Mouse (Mus musculus) thymus, adult 2 months (tissue): ENCODE results near the gene Actl6a. TPM values are rescaled to one million over a fixed set of nuclear protein-coding genes. Genes with fewer than 3 reads are reported as not detected.

Source experiments
- DNase-seq: peaks from one replicate; pipeline ENCODE4 v3.0.0; 2021
- H3K27ac ChIP-seq: fragments of 200-500 bp; 2 replicates; pipeline ENCODE4 v1.5.1; 2012; ENCODE audit warnings: low read length, control low read depth; ENCODE audit not compliant: control insufficient read depth, insufficient read depth
- H3K27me3 ChIP-seq: fragments of 200-500 bp; 2 replicates; pipeline ENCODE4 v1.6.1; 2012; ENCODE audit warnings: mild to moderate bottlenecking, low read length, moderate library complexity, mixed read lengths; ENCODE audit not compliant: control insufficient read depth, insufficient read depth
- H3K36me3 ChIP-seq: fragments of 200-500 bp; 2 replicates; pipeline ENCODE4 v1.6.1; 2012; ENCODE audit warnings: mild to moderate bottlenecking, low read length, moderate library complexity; ENCODE audit not compliant: control insufficient read depth, insufficient read depth
- H3K4me1 ChIP-seq: fragments of 200-500 bp; replicated peaks from 2 replicates; pipeline ENCODE4 v1.6.1; 2012; ENCODE audit warnings: low read length; ENCODE audit not compliant: control insufficient read depth, insufficient read depth
- H3K4me3 ChIP-seq: fragments of 200-500 bp; 2 replicates; pipeline ENCODE4 v1.5.1; 2012; ENCODE audit warnings: mild to moderate bottlenecking, low read length, control low read depth, moderate library complexity; ENCODE audit not compliant: control insufficient read depth, insufficient read depth
- CTCF ChIP-seq: fragments of 200-500 bp; IDR thresholded peaks from 2 replicates; pipeline ENCODE4 v1.5.1; 2012; ENCODE audit warnings: mild to moderate bottlenecking, control low read depth, low read length, moderate library complexity, borderline replicate concordance; ENCODE audit not compliant: control insufficient read depth, poor library complexity, insufficient read depth; ENCODE audit errors: extremely low read depth
- POLR2A ChIP-seq: fragments of 200-500 bp; IDR thresholded peaks from 2 replicates; pipeline ENCODE4 v1.6.1; 2012; ENCODE audit warnings: mild to moderate bottlenecking, low read length, control low read depth, moderate library complexity; ENCODE audit not compliant: control insufficient read depth, poor library complexity, insufficient read depth; ENCODE audit errors: extremely low read depth
- WGBS: fragments of 180-500 bp; shearing (Covaris S2); methylation state at CpG from one replicate; pipeline ENCODE4 v1.1.7; 2018; 5-methylcytosine and 5-hydroxymethylcytosine counted together
- polyA plus RNA-seq: library from polyadenylated mRNA; depleted of rRNA; stranded (reverse); fragments of >200 nt; gene quantifications from 2 replicates; pipeline ENCODE4 v1.2.3, GENCODE M21; 2012

Actl6a gene
- polyA plus RNA-seq, 1 experiment, result 33.9 TPM

- no peaks in the 10 kb centered on the region for H3K27me3 ChIP-seq
- H3K36me3 ChIP-seq, result no peaks in the 10 kb centered on the region
- no peak overlapping the region for H3K27ac ChIP-seq
- TF ChIP-seq POLR2A, result no peak
- no peak for TF ChIP-seq CTCF
- peaks cover 11% of the 10 kb centered on the region for H3K4me1 ChIP-seq
- H3K4me3 ChIP-seq, result no peak overlapping the region
- DNase-seq, result peak; percentile 11
- WGBS, result 70% methylated on average over 8 of the region's 8 CpGs
These were observed 45.1 kb upstream of the Actl6a start for GRCm38 (mm10) chr3:32660831-32661555.

GRCm38 (mm10) chr3:32661556-32661930 lies 44.6 kb upstream of the Actl6a start:
- whole genome bisulfite sequencing, result 91% methylated on average over 3 of the region's 3 CpGs
- Histone ChIP-seq H3K4me1 (peaks cover 11% of the 10 kb centered on the region), H3K27me3 (no peaks in the 10 kb centered on the region), H3K4me3 (no peak overlapping the region), H3K27ac (no peak overlapping the region), H3K36me3 (no peaks in the 10 kb centered on the region)
- TF ChIP-seq POLR2A (no peak), CTCF (no peak)
- no peak for DNase-seq

GRCm38 (mm10) chr3:32668256-32668959 lies 37.7 kb upstream of the Actl6a start:
- H3K27ac ChIP-seq, result no peak overlapping the region
- no peaks in the 10 kb centered on the region for H3K4me1 ChIP-seq
- no peak for TF ChIP-seq CTCF
- TF ChIP-seq POLR2A, result no peak
- no peak overlapping the region for H3K4me3 ChIP-seq
- no peaks in the 10 kb centered on the region for H3K36me3 ChIP-seq
- H3K27me3 ChIP-seq, result no peaks in the 10 kb centered on the region
- 73% methylated on average over 9 of the region's 9 CpGs for WGBS
- no peak for DNase-seq

- H3K27me3 ChIP-seq, result no peaks in the 10 kb centered on the region
- H3K4me1 ChIP-seq, result no peaks in the 10 kb centered on the region
- no peak for TF ChIP-seq POLR2A
- TF ChIP-seq CTCF, result no peak
- no peaks in the 10 kb centered on the region for H3K36me3 ChIP-seq
- H3K4me3 ChIP-seq, result no peak overlapping the region
- no peak overlapping the region for H3K27ac ChIP-seq
- no peak for DNase-seq
- 71% methylated on average over 6 of the region's 6 CpGs for WGBS
These were observed 36.9 kb upstream of the Actl6a start for GRCm38 (mm10) chr3:32669211-32669610.

GRCm38 (mm10) chr3:32670196-32670595 lies 35.9 kb upstream of the Actl6a start:
- Histone ChIP-seq H3K4me3 (no peak overlapping the region), H3K27me3 (no peaks in the 10 kb centered on the region), H3K36me3 (no peaks in the 10 kb centered on the region), H3K27ac (no peak overlapping the region), H3K4me1 (no peaks in the 10 kb centered on the region)
- DNase-seq, result no peak
- TF ChIP-seq CTCF (no peak), POLR2A (no peak)
- 98% methylated on average over 4 of the region's 4 CpGs for WGBS

- H3K4me1 ChIP-seq, result no peaks in the 10 kb centered on the region
- no peak for DNase-seq
- H3K36me3 ChIP-seq, result no peaks in the 10 kb centered on the region
- no peak overlapping the region for H3K27ac ChIP-seq
- H3K4me3 ChIP-seq, result no peak overlapping the region
- no peaks in the 10 kb centered on the region for H3K27me3 ChIP-seq
- TF ChIP-seq CTCF (no peak), POLR2A (no peak)
These were observed 32.9 kb upstream of the Actl6a start for GRCm38 (mm10) chr3:32673151-32673550.
